Mouse (Mus musculus) forebrain, embryonic 11.5 days (tissue): ENCODE measurements around the gene Edrf1. TPM values are rescaled to one million over a fixed set of nuclear protein-coding genes. Genes with fewer than 3 reads are reported as not detected.

Experiments
- ATAC-seq: fragments of 200-750 bp; cut with Nextera tagmentation; replicated peaks from 2 replicates; pipeline ENCODE4 v1.8.0; 2017; ENCODE audit warnings: moderate TSS enrichment; ENCODE audit not compliant: low FRiP score
- DNase-seq: peaks from one replicate; pipeline ENCODE4 v3.0.0-alpha.2; 2017; ENCODE audit warnings: low spot score
- H3K27ac ChIP-seq: fragments of 300-500 bp; sonication (generic); 2 replicates; pipeline ENCODE4 v1.5.1; 2014; ENCODE audit warnings: low read depth, low read length
- H3K27me3 ChIP-seq: fragments of 300-500 bp; sonication (generic); 2 replicates; pipeline ENCODE4 v1.6.1; 2014; ENCODE audit warnings: mild to moderate bottlenecking, low read length, mixed read lengths; ENCODE audit not compliant: control insufficient read depth, insufficient read depth
- H3K36me3 ChIP-seq: fragments of 300-500 bp; sonication (generic); 2 replicates; pipeline ENCODE4 v1.6.1; 2014; ENCODE audit warnings: mild to moderate bottlenecking, low read length, moderate library complexity, mixed read lengths; ENCODE audit not compliant: control insufficient read depth, insufficient read depth
- H3K4me1 ChIP-seq: fragments of 300-500 bp; sonication (generic); replicated peaks from 2 replicates; pipeline ENCODE4 v1.6.1; 2014; ENCODE audit warnings: low read length, mixed read lengths; ENCODE audit not compliant: control insufficient read depth, insufficient read depth
- H3K4me2 ChIP-seq: fragments of 300-500 bp; sonication (generic); 2 replicates; pipeline ENCODE4 v1.6.1; 2014; ENCODE audit warnings: low read depth, mild to moderate bottlenecking, low read length, moderate library complexity, mixed read lengths; ENCODE audit not compliant: severe bottlenecking
- H3K4me3 ChIP-seq: fragments of 300-500 bp; sonication (generic); 2 replicates; pipeline ENCODE4 v1.5.1; 2014; ENCODE audit warnings: low read depth, low read length
- H3K9ac ChIP-seq: fragments of 300-500 bp; sonication (generic); 2 replicates; pipeline ENCODE4 v1.6.1; 2014; ENCODE audit warnings: low read length
- H3K9me3 ChIP-seq: fragments of 300-500 bp; sonication (generic); 2 replicates; pipeline ENCODE4 v1.6.1; 2016; ENCODE audit warnings: low read length, mixed read lengths; ENCODE audit not compliant: control insufficient read depth
- WGBS: fragments of 180-500 bp; shearing (Covaris S2); extraction: QIAGEN DNeasy Blood & Tissue Kit; methylation state at CpG from one replicate; pipeline ENCODE4 v1.1.7; 2014; 5-methylcytosine and 5-hydroxymethylcytosine counted together
- polyA plus RNA-seq: library from polyadenylated mRNA; unstranded; fragments of >200 nt; fragmentation: Nextera tagmentation; extraction: Ambion mirVana; gene quantifications from 2 replicates; pipeline ENCODE4 v1.2.1, GENCODE M21; 2014

Gene Edrf1
- polyA plus RNA-seq, 1 experiment from 2014 or later, result 32.2 TPM

DNA sequence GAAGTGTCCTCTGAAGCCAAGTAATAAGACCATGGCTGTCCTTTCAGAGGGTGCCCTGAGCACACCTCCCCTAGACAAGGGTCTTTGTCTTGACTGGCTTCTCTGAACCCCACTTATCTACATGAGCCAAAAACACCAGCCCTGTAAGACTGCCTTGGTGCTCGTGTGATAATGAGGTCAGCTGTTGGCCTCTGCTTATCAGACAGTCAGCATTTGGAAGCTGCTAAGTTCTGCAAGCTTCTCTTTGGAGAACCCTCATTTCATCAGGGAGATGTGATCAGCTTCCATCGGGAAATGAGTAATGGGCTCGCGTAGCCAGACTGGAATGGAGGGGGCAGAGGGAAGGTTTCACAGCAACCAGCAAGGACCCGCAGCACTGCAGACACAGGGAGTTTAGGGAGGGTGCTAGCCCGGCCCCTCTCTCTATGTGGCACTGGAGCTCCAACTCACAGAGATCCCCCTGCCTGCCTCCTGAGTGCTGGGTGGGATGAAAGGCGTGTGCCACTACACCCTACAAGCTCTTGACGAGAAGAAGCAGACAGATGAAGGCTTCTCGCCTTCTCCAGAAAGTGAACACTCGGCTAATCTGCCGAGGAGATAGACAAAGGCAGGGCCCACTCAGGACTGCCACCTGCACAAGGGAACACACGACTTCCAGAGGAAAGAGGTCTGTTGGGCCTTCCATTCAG is 60.8 kb downstream of the Edrf1 start:
- H3K9me3 ChIP-seq, result no peaks in the 10 kb centered on the region
- H3K27me3 ChIP-seq, result no peaks in the 10 kb centered on the region
- no peak overlapping the region for H3K4me2 ChIP-seq
- 88% methylated on average over 12 of the region's 12 CpGs for WGBS
- H3K9ac ChIP-seq, result no peak overlapping the region
- H3K36me3 ChIP-seq, result no peaks in the 10 kb centered on the region
- DNase-seq, result no peak
- no peaks in the 10 kb centered on the region for H3K4me1 ChIP-seq
- H3K27ac ChIP-seq, result peak overlapping the region; percentile 18; the same call in 1 of the 2 replicates
- ATAC-seq, result no peak
- no peak overlapping the region for H3K4me3 ChIP-seq

DNA sequence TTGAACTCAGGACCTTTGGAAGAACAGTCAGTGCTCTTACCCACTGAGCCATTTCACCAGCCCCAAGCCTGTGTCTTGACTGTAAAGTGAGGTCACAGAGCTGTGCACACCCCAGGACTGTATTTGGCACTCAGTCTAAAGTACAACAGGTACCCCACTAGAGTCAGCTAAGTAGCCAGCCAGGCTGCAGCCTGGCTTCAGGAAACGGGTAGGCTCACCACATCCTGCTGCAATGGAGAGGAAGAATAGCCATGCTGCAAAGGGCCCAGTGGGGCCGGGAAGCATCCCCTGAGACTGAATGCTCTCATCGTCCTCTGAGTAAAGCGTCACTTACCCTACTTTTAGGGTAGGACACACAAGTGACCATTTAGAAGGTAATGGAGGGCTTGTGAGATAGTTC is 62.5 kb downstream of the Edrf1 start:
- Histone ChIP-seq H3K9ac (no peak overlapping the region), H3K27me3 (no peaks in the 10 kb centered on the region), H3K4me3 (no peak overlapping the region), H3K27ac (no peak overlapping the region), H3K4me1 (no peaks in the 10 kb centered on the region), H3K4me2 (no peak overlapping the region), H3K36me3 (no peaks in the 10 kb centered on the region), H3K9me3 (no peaks in the 10 kb centered on the region)
- DNase-seq (no peak), ATAC-seq (no peak)
- WGBS, result 94% methylated on average over 4 of the region's 4 CpGs

DNA sequence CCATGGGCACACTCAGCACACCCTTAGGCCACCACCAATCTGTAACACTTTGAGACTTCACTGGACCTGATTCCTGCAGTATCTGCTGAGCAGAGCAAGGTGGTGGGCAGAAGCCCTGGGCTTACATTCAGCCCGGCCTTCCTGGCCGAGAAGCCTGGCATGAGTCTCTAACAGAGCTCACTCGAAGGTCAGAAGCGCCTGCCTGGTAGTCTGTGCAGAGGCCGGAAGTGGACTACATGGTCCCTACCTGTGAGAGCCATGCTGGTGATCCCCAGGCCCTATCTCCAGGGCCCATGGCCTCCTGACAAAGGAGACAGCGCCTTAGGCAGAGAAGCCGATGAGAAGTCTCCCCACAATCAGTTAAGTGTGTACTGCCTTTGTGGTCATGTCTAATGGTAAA is 64.0 kb downstream of the Edrf1 start:
- Histone ChIP-seq H3K4me1 (no peaks in the 10 kb centered on the region), H3K27ac (no peak overlapping the region), H3K9me3 (no peaks in the 10 kb centered on the region), H3K9ac (no peak overlapping the region), H3K4me2 (no peak overlapping the region), H3K36me3 (no peaks in the 10 kb centered on the region), H3K27me3 (no peaks in the 10 kb centered on the region), H3K4me3 (no peak overlapping the region)
- DNase-seq (no peak), ATAC-seq (no peak)
- WGBS, result 94% methylated on average over 7 of the region's 7 CpGs

DNA sequence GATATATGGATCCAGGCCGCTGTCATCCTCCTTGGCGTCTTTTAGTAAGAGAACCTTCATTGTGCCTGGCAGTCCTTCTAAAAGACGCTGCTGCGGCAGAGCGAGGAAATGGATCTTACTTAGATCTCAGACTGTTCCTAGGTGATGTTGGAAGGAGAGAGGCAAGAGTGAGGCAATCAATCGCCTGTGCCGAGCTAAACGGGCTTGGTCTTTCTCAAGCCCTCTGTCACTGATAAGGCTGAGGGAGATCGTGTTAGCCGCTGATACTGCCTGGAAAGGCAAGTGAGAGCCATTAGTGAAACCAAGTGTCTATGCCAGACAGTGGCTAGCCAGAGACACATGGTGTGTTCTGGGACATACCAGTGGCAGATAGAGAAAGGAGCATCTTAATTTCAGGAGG is 65.0 kb downstream of the Edrf1 start:
- Histone ChIP-seq H3K4me3 (no peak overlapping the region), H3K9ac (no peak overlapping the region), H3K4me2 (no peak overlapping the region), H3K27me3 (no peaks in the 10 kb centered on the region), H3K4me1 (no peaks in the 10 kb centered on the region), H3K27ac (no peak overlapping the region), H3K9me3 (no peaks in the 10 kb centered on the region), H3K36me3 (no peaks in the 10 kb centered on the region)
- ATAC-seq (no peak), DNase-seq (no peak)
- 96% methylated on average over 10 of the region's 10 CpGs for WGBS

DNA sequence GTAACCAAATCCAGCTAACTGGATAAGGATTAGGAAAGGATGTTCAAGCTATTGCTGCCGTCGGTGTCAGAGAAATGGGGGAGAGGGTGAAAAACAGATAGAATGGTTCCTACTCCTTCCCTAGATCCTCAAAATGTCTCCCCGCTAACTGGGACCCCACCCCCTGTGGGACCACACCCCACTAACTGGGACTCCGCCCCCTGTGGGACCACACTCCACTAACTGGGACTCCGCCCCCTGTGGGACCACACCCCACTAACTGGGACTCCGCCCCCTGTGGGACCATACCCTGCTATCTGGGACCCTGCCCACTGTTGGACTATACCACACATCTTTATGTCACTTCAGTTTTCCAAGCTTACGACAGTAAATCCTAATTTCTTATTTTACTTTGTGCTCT is 66.6 kb downstream of the Edrf1 start:
- DNase-seq (no peak), ATAC-seq (no peak)
- Histone ChIP-seq H3K27me3 (no peaks in the 10 kb centered on the region), H3K4me1 (no peaks in the 10 kb centered on the region), H3K4me3 (no peak overlapping the region), H3K9ac (no peak overlapping the region), H3K36me3 (no peaks in the 10 kb centered on the region), H3K27ac (no peak overlapping the region), H3K9me3 (no peaks in the 10 kb centered on the region), H3K4me2 (no peak overlapping the region)
- 91% methylated on average over 7 of the region's 7 CpGs for WGBS

DNA sequence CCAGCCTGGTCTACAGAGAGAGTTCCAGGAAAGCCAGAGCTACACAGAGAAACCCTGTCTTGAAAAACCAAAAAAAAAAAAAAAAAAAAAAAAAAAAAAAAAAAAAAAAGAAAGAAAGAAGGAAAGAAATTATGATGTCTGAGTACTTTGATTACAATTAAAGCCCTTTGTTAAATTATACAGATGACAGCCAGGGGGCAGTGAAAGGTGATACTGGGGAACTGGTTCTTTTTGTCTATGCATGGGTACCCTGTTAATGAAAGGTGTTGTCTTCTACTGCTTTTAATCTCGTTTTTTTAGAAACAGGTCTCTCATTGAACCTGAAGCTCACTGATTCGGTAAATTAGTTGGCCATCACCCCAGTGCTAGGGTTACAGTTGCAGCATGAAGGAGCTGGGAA is 70.0 kb downstream of the Edrf1 start:
- Histone ChIP-seq H3K4me3 (no peak overlapping the region), H3K9ac (no peak overlapping the region), H3K4me1 (no peaks in the 10 kb centered on the region; the same call in 1 of the 2 replicates), H3K27ac (no peak overlapping the region), H3K9me3 (no peaks in the 10 kb centered on the region), H3K27me3 (no peaks in the 10 kb centered on the region), H3K36me3 (no peaks in the 10 kb centered on the region), H3K4me2 (no peak overlapping the region)
- WGBS, result 95% methylated on average over 2 of the region's 2 CpGs
- DNase-seq (no peak), ATAC-seq (no peak)

DNA sequence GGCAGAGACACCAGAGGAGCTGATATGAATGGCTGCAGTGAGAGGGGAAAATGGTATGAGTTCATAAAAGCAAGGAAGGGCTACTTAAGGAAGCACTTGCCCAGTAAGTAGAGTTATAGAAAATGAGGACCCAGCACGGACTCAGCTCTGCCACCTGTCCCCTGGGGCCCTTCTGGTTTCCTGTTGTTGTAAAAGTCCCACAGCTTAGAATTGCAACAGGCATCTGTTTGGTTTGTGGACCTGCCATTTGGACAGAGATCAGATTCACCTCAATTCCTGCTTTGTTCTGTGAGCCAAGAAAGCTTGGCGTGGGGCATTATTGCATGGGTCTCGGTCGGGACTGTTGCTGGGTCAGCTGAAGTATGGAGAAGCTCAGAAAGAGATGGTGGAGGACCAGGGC is 78.0 kb downstream of the Edrf1 start:
- no peak for DNase-seq
- no peak overlapping the region for H3K4me2 ChIP-seq
- H3K9me3 ChIP-seq, result no peaks in the 10 kb centered on the region
- ATAC-seq, result no peak
- 91% methylated on average over 4 of the region's 4 CpGs for WGBS
- H3K9ac ChIP-seq, result no peak overlapping the region
- H3K27me3 ChIP-seq, result no peaks in the 10 kb centered on the region
- no peak overlapping the region for H3K4me3 ChIP-seq
- no peak overlapping the region for H3K27ac ChIP-seq
- peaks cover 4% of the 10 kb centered on the region; the same call in 1 of the 2 replicates for H3K36me3 ChIP-seq
- no peaks in the 10 kb centered on the region for H3K4me1 ChIP-seq

DNA sequence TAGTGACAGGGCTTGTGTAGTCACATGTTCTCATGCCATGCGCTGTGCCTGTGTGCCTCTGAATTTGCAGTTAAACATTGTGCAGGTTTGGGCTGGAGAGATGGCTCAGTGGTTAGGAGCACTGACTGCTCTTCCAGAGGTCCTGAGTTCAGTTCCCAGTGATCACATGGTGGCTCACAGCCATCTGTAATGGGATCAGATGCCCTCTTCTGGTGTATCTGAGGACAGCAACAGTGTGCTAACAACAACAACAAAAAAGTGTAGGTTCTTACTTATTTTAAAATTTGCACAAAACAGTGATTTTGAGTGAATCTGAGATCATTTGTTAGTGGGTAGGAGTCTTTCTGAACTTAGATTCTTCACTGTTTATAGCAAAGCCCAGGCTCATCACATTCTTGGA is 81.2 kb downstream of the Edrf1 start:
- no peak for DNase-seq
- no peak overlapping the region for H3K27ac ChIP-seq
- no peak for ATAC-seq
- H3K4me1 ChIP-seq, result no peaks in the 10 kb centered on the region
- H3K9ac ChIP-seq, result no peak overlapping the region
- no peak overlapping the region for H3K4me3 ChIP-seq
- WGBS, result 94% methylated on average over 1 of the region's 1 CpGs
- peaks cover 12% of the 10 kb centered on the region; the same call in 1 of the 2 replicates for H3K36me3 ChIP-seq
- no peak overlapping the region for H3K4me2 ChIP-seq
- no peaks in the 10 kb centered on the region for H3K27me3 ChIP-seq
- H3K9me3 ChIP-seq, result no peaks in the 10 kb centered on the region

DNA sequence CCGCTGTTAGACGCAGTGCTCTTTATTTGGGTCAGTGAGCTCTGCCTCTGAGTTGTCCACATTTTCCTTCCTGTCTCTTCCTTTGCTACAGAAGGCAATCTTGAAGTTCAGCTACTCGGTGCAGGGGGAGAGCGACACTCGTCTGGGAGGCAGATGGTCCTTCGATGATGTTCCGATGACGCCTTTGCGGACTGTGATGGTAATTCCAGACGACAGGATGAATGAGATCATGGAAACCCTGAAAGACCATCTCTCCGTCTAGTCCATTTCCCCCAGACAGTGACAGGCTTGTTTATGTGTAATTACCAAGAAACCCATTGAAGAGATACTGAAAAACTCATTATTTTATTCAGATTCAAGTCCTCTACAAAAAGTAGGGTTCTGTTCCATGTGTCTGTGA is 83.3 kb downstream of the Edrf1 start:
- no peak overlapping the region for H3K4me2 ChIP-seq
- H3K4me1 ChIP-seq, result no peaks in the 10 kb centered on the region
- H3K36me3 ChIP-seq, result peaks cover 15% of the 10 kb centered on the region; the same call in 1 of the 2 replicates
- H3K4me3 ChIP-seq, result no peak overlapping the region
- H3K27ac ChIP-seq, result no peak overlapping the region
- no peak overlapping the region for H3K9ac ChIP-seq
- no peaks in the 10 kb centered on the region for H3K27me3 ChIP-seq
- ATAC-seq (no peak), DNase-seq (no peak)
- H3K9me3 ChIP-seq, result no peaks in the 10 kb centered on the region
- 95% methylated on average over 11 of the region's 11 CpGs for WGBS
